Mouse (Mus musculus) kidney, embryonic 14.5 days (tissue): Measurements from ENCODE around the gene Abcc3. TPM values are rescaled to one million over a fixed set of nuclear protein-coding genes. Genes with fewer than 3 reads are reported as not detected.

Source experiments
- ATAC-seq: fragments of 200-750 bp; cut with Nextera tagmentation; 2 replicates; pipeline ENCODE4 v1.8.0; 2017; ENCODE audit warnings: moderate number of reproducible peaks, mild to moderate bottlenecking, moderate TSS enrichment, moderate library complexity; ENCODE audit not compliant: low FRiP score, low TSS enrichment
- H3K27ac ChIP-seq: fragments of 300-500 bp; sonication (generic); 2 replicates; pipeline ENCODE4 v1.5.1; 2014; ENCODE audit warnings: low read depth, mild to moderate bottlenecking, low read length, moderate library complexity, mixed read lengths
- H3K27me3 ChIP-seq: fragments of 300-500 bp; sonication (generic); 2 replicates; pipeline ENCODE4 v1.6.1; 2014; ENCODE audit warnings: mild to moderate bottlenecking, low read length; ENCODE audit not compliant: control insufficient read depth, insufficient read depth
- H3K36me3 ChIP-seq: fragments of 300-500 bp; sonication (generic); 2 replicates; pipeline ENCODE4 v1.6.1; 2014; ENCODE audit warnings: low read length, mixed read lengths; ENCODE audit not compliant: control insufficient read depth, insufficient read depth
- H3K4me1 ChIP-seq: fragments of 300-500 bp; sonication (generic); 2 replicates; pipeline ENCODE4 v1.6.1; 2014; ENCODE audit warnings: low read length, mixed read lengths; ENCODE audit not compliant: control insufficient read depth, insufficient read depth
- H3K4me2 ChIP-seq: fragments of 300-500 bp; sonication (generic); replicated peaks from 2 replicates; pipeline ENCODE4 v1.6.1; 2014; ENCODE audit warnings: low read depth, mild to moderate bottlenecking, low read length
- H3K4me3 ChIP-seq: fragments of 300-500 bp; sonication (generic); 2 replicates; pipeline ENCODE4 v1.5.1; 2014; ENCODE audit warnings: mild to moderate bottlenecking, low read length
- H3K9ac ChIP-seq: fragments of 300-500 bp; sonication (generic); 2 replicates; pipeline ENCODE4 v1.6.1; 2014; ENCODE audit warnings: low read depth, mild to moderate bottlenecking, low read length, moderate library complexity
- H3K9me3 ChIP-seq: fragments of 300-500 bp; sonication (generic); 2 replicates; pipeline ENCODE4 v1.6.1; 2016; ENCODE audit warnings: low read length; ENCODE audit not compliant: control insufficient read depth
- WGBS: fragments of 180-500 bp; shearing (Covaris S2); extraction: QIAGEN DNeasy Blood & Tissue Kit; methylation state at CpG from one replicate; pipeline ENCODE4 v1.1.7; 2014; 5-methylcytosine and 5-hydroxymethylcytosine counted together
- polyA plus RNA-seq: library from polyadenylated mRNA; unstranded; fragments of >200 nt; fragmentation: Nextera tagmentation; extraction: Ambion mirVana; gene quantifications from 2 replicates; pipeline ENCODE4 v1.2.1, GENCODE M21; 2014

The Abcc3 gene
- polyA plus RNA-seq, 1 experiment from 2014 or later, result 3.9 TPM

DNA sequence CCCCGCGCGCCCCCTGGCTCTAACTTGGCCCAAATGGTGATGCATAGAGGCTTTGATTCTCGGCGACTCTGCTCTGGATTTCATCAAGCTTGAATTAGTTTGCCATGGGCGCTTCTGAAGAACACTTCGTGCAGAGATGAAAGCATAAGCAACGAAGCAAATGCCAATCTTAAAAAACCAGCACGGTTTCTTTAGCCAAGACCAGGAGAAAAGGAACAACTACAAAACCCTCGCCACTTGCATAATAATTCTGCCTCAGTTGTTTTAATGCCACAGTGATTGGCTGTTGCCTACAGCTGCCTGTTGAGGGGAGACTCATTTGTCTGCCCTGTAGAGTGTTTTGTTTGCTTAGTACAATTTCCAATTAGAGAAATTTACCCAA lies 64.2 kb downstream of the Abcc3 start:
- no peaks in the 10 kb centered on the region for H3K9me3 ChIP-seq
- peak overlapping the region; percentile 96 for H3K27ac ChIP-seq
- no peaks in the 10 kb centered on the region for H3K27me3 ChIP-seq
- peak overlapping the region; percentile 92 for H3K9ac ChIP-seq
- WGBS, result 2% methylated on average over 10 of the region's 10 CpGs
- peak overlapping the region; percentile 77 for H3K4me3 ChIP-seq
- H3K4me1 ChIP-seq, result peaks cover 9% of the 10 kb centered on the region
- no peaks in the 10 kb centered on the region for H3K36me3 ChIP-seq
- H3K4me2 ChIP-seq, result peak overlapping the region; percentile 61
- ATAC-seq, result no peak

DNA sequence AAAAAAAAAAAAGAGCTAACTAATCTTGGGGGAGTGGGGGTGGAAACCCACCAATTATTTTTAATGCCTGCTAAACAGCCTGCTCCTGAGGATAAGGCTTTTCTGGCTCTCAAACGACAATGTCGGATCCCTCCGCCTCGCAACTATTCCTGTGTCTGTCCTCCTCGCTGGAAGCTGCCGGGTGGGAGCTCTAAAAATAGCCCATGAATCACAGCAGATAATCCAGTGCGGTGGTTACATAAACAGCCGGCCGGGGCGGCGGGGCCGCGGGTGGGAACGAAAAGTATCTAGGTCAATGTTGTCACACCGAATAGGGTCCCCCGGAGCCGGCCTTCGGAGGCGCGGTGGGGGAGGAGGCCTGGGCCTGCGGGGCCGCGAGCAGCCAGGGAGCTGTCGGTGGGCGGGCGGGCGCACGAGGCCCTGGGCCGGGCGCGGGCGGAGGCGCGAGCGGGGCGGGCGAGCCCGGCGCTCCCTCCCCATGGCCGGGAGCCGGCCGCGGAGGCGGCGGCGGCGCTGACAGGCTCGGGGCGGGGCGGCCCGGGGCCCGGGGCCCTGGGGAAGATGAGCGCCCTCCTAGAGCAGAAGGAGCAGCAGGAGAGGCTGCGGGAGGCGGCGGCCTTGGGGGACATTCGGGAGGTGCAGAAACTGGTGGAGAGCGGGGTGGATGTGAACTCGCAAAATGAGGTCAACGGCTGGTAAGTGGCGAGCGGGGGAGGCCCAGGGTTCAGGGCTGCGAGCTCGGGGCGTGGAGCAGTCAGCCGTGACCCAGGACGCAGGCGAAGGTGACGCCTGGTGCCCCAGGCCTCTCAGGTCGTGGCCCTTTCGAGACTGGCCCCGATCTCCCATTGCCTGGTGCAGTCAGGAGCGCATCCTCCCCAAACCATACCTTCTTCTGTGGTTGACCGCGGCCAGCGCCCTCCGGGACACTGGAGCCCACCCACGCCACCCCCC lies 64.8 kb downstream of the Abcc3 start, which contains the start of gene Ankrd40:
Gene Ankrd40, plus strand, starts transcription at position 309 of the 951 bp plus-strand sequence.
- no peaks in the 10 kb centered on the region for H3K27me3 ChIP-seq
- ATAC-seq, result peak; percentile 91
- peaks cover 9% of the 10 kb centered on the region for H3K4me1 ChIP-seq
- H3K4me3 ChIP-seq, result peak within 1 kb of the TSS; percentile 77
- H3K9me3 ChIP-seq, result no peaks in the 10 kb centered on the region
- H3K27ac ChIP-seq, result peak within 1 kb of the TSS; percentile 96
- peak within 1 kb of the TSS; percentile 61 for H3K4me2 ChIP-seq
- H3K9ac ChIP-seq, result peak within 1 kb of the TSS; percentile 92
- WGBS, result under 1% methylated on average over 69 of the region's 78 CpGs
- no peaks in the 10 kb centered on the region for H3K36me3 ChIP-seq

DNA sequence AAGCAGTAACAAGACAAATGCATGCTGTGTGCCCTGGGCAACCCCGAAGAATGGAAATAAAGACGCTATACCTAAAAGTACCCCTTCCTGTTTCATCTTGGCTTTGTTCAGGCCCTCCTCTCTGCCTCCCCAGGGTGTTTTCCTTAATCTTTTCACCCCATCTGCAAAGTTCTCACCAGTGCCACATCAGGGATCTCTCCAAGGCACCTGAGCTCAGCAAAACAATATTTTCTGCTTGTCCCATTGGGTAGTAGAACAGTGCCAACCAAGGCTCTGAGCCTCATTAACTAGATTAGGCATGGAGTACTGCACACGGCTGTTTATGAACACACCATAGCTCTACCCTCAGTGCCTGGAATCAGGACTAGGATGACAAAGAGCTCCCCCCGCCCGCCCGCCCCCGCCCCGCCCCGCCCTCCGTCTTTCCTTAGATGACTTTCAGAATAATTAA lies 65.8 kb downstream of the Abcc3 start:
- Histone ChIP-seq H3K4me3 (peak overlapping the region; percentile 77), H3K4me1 (peaks cover 9% of the 10 kb centered on the region), H3K36me3 (no peaks in the 10 kb centered on the region), H3K4me2 (peak overlapping the region; percentile 61), H3K27me3 (no peaks in the 10 kb centered on the region), H3K9ac (peak overlapping the region; percentile 92), H3K27ac (peak overlapping the region; percentile 96), H3K9me3 (no peaks in the 10 kb centered on the region)
- 7% methylated on average over 10 of the region's 10 CpGs for WGBS
- peak; percentile 55; the same call in 1 of the 2 replicates for ATAC-seq

DNA sequence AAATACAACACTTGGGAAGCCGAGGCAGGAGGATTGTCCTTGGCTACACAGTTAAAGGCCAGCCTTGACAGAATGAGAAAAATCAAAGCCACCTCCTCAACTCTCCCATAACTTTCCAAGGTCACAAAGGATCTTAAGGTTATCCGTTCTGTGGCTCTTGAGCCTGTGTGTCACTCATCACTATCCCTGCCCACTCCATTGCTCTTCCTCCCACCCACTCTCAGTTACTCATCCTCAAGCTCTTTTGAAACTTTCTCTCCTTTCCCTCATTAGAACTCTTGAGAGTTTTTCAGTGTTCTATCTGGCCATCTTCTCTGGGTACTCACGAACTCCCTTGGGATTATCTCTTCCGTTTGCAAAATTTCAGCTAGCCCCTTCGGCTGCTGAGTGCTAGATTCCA lies 68.2 kb downstream of the Abcc3 start:
- ATAC-seq, result no peak
- Histone ChIP-seq H3K4me1 (peaks cover 13% of the 10 kb centered on the region), H3K4me2 (no peak overlapping the region), H3K27ac (no peak overlapping the region), H3K9ac (no peak overlapping the region), H3K4me3 (no peak overlapping the region), H3K27me3 (no peaks in the 10 kb centered on the region), H3K9me3 (no peaks in the 10 kb centered on the region), H3K36me3 (no peaks in the 10 kb centered on the region)
- 89% methylated on average over 5 of the region's 5 CpGs for WGBS

DNA sequence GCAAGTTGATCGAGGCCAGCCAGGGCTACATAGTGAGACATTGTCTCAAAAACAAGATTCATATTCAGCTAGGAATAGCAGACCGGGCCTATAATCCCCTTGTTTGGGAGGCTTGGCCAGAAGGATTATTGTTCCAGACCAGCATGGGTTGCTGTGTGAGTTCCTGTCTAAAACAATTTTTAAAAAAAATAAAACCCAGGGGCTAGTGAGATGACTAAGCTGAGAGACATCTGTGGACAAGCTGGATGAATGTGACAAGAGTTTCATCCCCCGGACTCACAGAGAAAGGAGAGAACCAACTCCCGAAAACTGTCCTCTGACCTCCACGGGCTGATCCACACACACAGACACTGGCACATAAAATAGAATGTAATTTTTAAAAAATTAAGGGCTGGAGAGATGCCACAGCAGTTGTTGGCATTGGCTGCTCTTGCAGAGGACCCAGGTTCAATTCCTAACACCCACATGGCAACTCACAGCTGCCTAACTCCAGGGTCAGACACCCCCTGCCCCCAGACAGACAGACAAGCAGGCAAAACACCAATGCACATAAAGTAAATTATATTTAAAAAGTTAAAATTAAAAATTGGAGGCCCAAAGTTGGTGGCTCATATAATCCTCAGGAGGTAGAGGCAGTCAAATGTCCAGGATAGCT lies 69.4 kb downstream of the Abcc3 start:
- Histone ChIP-seq H3K9me3 (no peaks in the 10 kb centered on the region), H3K4me1 (peaks cover 10% of the 10 kb centered on the region), H3K4me3 (no peak overlapping the region), H3K27me3 (no peaks in the 10 kb centered on the region), H3K36me3 (no peaks in the 10 kb centered on the region), H3K4me2 (no peak overlapping the region), H3K27ac (no peak overlapping the region), H3K9ac (no peak overlapping the region)
- 72% methylated on average over 5 of the region's 5 CpGs for WGBS
- ATAC-seq, result no peak

DNA sequence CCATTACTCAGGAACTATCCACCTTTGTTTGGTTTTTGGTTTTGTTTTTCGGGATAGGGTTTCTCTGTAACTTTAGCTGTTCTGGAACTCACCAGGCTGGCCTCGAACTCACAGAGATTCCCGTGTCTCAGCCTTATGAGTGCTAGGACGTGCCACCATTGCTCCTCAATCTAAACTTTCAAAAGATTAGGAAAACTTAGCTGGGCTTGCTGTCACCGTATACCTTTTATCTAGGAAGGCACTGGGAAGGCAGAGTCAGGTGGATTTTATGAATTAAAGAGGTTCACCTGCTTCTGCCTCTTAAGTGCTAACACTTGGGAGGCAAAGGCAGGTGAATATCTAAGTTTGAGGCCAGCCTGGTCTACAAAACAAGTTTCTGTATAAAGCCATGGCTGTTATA lies 70.2 kb downstream of the Abcc3 start:
- H3K4me1 ChIP-seq, result peaks cover 13% of the 10 kb centered on the region
- peak overlapping the region; percentile 95 for H3K4me3 ChIP-seq
- no peaks in the 10 kb centered on the region for H3K27me3 ChIP-seq
- peak overlapping the region; percentile 99 for H3K27ac ChIP-seq
- peak overlapping the region; percentile 98 for H3K9ac ChIP-seq
- no peak for ATAC-seq
- H3K4me2 ChIP-seq, result peak overlapping the region; percentile 74
- no peaks in the 10 kb centered on the region for H3K36me3 ChIP-seq
- no peaks in the 10 kb centered on the region for H3K9me3 ChIP-seq
- 34% methylated on average over 5 of the region's 5 CpGs for WGBS

DNA sequence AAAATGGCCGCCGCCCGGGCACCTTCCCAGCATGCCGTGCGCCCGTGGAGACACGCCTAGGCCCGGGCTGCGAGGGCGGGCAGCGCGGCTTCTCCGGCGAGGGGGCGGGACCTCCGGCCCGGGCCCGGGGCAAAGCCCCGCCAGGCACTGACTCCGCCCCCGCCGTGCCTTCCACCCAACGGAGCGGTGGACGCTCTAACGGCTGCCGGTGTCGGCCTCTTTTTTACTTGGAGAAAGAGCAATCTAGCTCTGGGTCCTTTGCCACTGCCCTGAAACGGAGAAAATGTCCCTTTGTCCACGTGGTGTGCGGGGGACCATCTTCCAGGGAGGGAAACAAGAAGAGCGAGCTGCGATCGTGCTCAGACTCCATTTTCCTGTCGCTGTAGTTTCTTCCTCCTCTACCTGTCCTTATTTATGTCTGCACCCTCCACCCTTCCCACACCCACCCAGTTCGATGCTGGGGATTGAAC lies 70.8 kb downstream of the Abcc3 start, which contains the start of gene Luc7l3:
Gene Luc7l3, minus strand, starts transcription at position 58 of the 470 bp plus-strand sequence.
- peak; percentile 95 for ATAC-seq
- under 1% methylated on average over 36 of the region's 36 CpGs for WGBS
- H3K4me3 ChIP-seq, result peak within 1 kb of the TSS; percentile 95
- H3K9ac ChIP-seq, result peak within 1 kb of the TSS; percentile 98
- H3K4me1 ChIP-seq, result peaks cover 18% of the 10 kb centered on the region
- H3K27ac ChIP-seq, result peak within 1 kb of the TSS; percentile 99
- H3K27me3 ChIP-seq, result no peaks in the 10 kb centered on the region
- no peaks in the 10 kb centered on the region for H3K9me3 ChIP-seq
- H3K4me2 ChIP-seq, result peak within 1 kb of the TSS; percentile 77
- no peaks in the 10 kb centered on the region for H3K36me3 ChIP-seq

DNA sequence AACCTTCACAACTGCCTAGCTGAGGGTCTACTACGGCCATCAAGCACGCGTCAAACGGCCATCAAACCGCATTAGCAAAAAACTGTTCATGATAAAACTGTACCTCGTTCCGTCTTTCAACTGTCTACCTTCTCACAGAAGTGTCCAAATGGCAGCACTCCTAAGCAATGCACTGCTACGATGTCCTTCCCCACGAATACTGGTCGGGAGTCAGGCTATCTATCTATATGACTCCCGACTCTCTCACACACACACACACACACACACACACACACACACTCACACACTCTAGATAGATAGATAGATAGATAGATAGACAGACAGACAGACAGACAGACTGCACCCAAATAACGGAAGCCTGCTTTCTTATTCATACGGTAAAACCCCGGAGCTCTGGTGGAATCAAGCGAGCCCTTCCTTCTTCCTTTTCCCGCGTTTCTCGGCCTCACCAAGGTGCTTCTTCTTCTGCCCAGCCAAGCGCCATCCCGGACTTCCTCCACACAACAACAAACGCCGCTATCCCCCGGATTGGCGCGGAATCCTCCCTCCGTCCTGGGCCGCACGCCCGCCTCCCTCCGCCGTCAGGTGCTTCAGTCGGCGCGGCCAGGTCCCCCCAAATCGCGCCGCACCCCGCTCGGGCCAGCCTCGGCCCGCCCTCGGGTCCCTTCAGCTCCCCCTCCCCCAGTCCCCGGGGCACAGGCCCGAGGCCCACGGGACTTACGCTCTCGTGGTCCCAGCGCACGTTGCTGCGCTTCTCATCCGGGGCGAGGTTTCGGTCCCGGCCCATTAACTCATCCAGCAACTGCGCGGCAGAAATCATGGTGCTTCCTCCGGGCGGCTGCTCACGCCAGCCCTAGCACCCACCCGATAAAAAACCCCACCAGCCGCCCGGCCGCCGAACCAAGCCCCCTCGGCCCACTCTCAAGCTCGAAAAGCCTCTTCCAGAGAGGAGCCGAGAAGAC lies 71.5 kb downstream of the Abcc3 start:
- Histone ChIP-seq H3K9me3 (no peaks in the 10 kb centered on the region), H3K36me3 (no peaks in the 10 kb centered on the region; the same call in 1 of the 2 replicates), H3K27me3 (no peaks in the 10 kb centered on the region), H3K9ac (peak overlapping the region; percentile 98), H3K4me2 (peak overlapping the region; percentile 77), H3K4me1 (peaks cover 20% of the 10 kb centered on the region), H3K27ac (peak overlapping the region; percentile 99), H3K4me3 (peak overlapping the region; percentile 95)
- WGBS, result under 1% methylated on average over 67 of the region's 67 CpGs
- peak; percentile 81 for ATAC-seq
